Mouse (Mus musculus) embryonic facial prominence, embryonic 15.5 days (tissue): ENCODE data around the gene Hoxa13. TPM values are rescaled to one million over a fixed set of nuclear protein-coding genes. Genes with fewer than 3 reads are reported as not detected.

ENCODE experiments used
- ATAC-seq: fragments of 200-750 bp; cut with Nextera tagmentation; 2 replicates; pipeline ENCODE4 v1.8.0; 2017; ENCODE audit warnings: low read depth, moderate TSS enrichment; ENCODE audit not compliant: insufficient number of reproducible peaks, low FRiP score, low TSS enrichment
- H3K27ac ChIP-seq: fragments of 300-500 bp; sonication (generic); replicated peaks from 2 replicates; pipeline ENCODE4 v1.5.1; 2015; ENCODE audit warnings: mild to moderate bottlenecking, inconsistent platforms
- H3K27me3 ChIP-seq: fragments of 300-500 bp; sonication (generic); 2 replicates; pipeline ENCODE4 v1.6.1; 2015; ENCODE audit warnings: inconsistent platforms
- H3K36me3 ChIP-seq: fragments of 300-500 bp; sonication (generic); 2 replicates; pipeline ENCODE4 v1.6.1; 2015; ENCODE audit warnings: mild to moderate bottlenecking, inconsistent platforms
- H3K4me1 ChIP-seq: fragments of 300-500 bp; sonication (generic); 2 replicates; pipeline ENCODE4 v1.6.1; 2015; ENCODE audit warnings: inconsistent platforms
- H3K4me2 ChIP-seq: fragments of 300-500 bp; sonication (generic); replicated peaks from 2 replicates; pipeline ENCODE4 v1.6.1; 2015; ENCODE audit warnings: mild to moderate bottlenecking, inconsistent platforms
- H3K4me3 ChIP-seq: fragments of 300-500 bp; sonication (generic); replicated peaks from 2 replicates; pipeline ENCODE4 v1.5.1; 2015; ENCODE audit warnings: mild to moderate bottlenecking, inconsistent platforms
- H3K9ac ChIP-seq: fragments of 300-500 bp; sonication (generic); 2 replicates; pipeline ENCODE4 v1.6.1; 2015; ENCODE audit warnings: inconsistent platforms
- H3K9me3 ChIP-seq: fragments of 300-500 bp; sonication (generic); replicated peaks from 2 replicates; pipeline ENCODE4 v1.6.1; 2016; ENCODE audit warnings: inconsistent platforms
- WGBS: fragments of 180-500 bp; shearing (Covaris S2); methylation state at CpG from one replicate; pipeline ENCODE4 v1.1.7; 2015; 5-methylcytosine and 5-hydroxymethylcytosine counted together
- polyA plus RNA-seq: library from polyadenylated mRNA; unstranded; fragments of >200 nt; fragmentation: Nextera tagmentation; extraction: Ambion mirVana; gene quantifications from 2 replicates; pipeline ENCODE4 v1.2.1, GENCODE M21; 2015

Gene Hoxa13
- 0.08 TPM in 1 of 2 replicates, not detected in the other for polyA plus RNA-seq

GRCm38 (mm10) chr6:52260654-52261575 lies at the start of gene Hoxa13:
Gene Hoxa13, minus strand, starts transcription at chr6:52260880.
- peaks cover 94% of the 10 kb centered on the region for H3K27me3 ChIP-seq

DNA sequence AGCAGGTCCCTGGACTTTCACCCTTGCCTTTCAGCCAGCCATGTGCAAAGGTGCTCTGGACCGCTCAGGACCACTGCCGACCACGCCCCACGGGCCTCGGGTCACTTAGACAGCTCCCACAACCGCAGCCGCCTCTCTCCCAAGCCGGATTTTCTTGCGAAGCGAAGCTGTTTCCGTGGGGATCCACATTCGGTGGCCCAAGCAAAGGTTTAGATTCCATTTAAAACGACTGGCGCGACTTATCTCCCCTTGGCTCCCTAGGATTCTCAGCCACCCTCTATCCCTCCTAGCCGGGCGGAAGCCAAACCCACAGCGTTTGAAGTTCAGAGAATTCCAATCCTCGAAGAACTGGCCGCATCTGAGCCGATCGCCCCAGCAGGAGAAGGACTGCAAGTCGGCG lies 49.7 kb upstream of the Hoxa13 start:
- H3K4me2 ChIP-seq: no peak overlapping the region
- no peaks in the 10 kb centered on the region for H3K9me3 ChIP-seq
- no peak overlapping the region for H3K27ac ChIP-seq
- H3K4me1 ChIP-seq: peaks cover 32% of the 10 kb centered on the region
- WGBS: under 1% methylated on average over 24 of the region's 24 CpGs
- peaks cover 98% of the 10 kb centered on the region for H3K27me3 ChIP-seq
- H3K36me3 ChIP-seq: no peaks in the 10 kb centered on the region
- no peak overlapping the region for H3K4me3 ChIP-seq
- no peak for ATAC-seq
- H3K9ac ChIP-seq: no peak overlapping the region

More at GRCm38 (mm10) chr6:52260654-52261575, at the start of gene Hoxa13:
- Histone ChIP-seq H3K9me3 (no peaks in the 10 kb centered on the region), H3K9ac (no peak within 1 kb of the TSS), H3K36me3 (no peaks in the 10 kb centered on the region), H3K4me1 (peaks cover 15% of the 10 kb centered on the region), H3K4me3 (peak within 1 kb of the TSS; percentile 43), H3K27ac (no peak within 1 kb of the TSS), H3K4me2 (peak within 1 kb of the TSS; percentile 70)
- ATAC-seq: 0 out of 2 replicates have a peak, but pooled peaks have one; percentile 19
- WGBS: 2% methylated on average over 53 of the region's 72 CpGs

GRCm38 (mm10) chr6:52309766-52310165 lies 49.1 kb upstream of the Hoxa13 start:
- no peak overlapping the region for H3K4me3 ChIP-seq
- no peak overlapping the region for H3K4me2 ChIP-seq
- WGBS: 16% methylated on average over 10 of the region's 10 CpGs
- no peaks in the 10 kb centered on the region for H3K36me3 ChIP-seq
- peaks cover 96% of the 10 kb centered on the region for H3K27me3 ChIP-seq
- ATAC-seq: no peak
- no peak overlapping the region for H3K27ac ChIP-seq
- peaks cover 32% of the 10 kb centered on the region for H3K4me1 ChIP-seq
- H3K9me3 ChIP-seq: no peaks in the 10 kb centered on the region
- H3K9ac ChIP-seq: no peak overlapping the region

- peaks cover 16% of the 10 kb centered on the region for H3K4me1 ChIP-seq
- no peaks in the 10 kb centered on the region for H3K36me3 ChIP-seq
- 0 out of 2 replicates have a peak overlapping the region, but pooled peaks have one; percentile 12 for H3K9ac ChIP-seq
- peak; percentile 51 for ATAC-seq
- peak overlapping the region; percentile 47 for H3K4me3 ChIP-seq
- H3K4me2 ChIP-seq: peak overlapping the region; percentile 84
- WGBS: under 1% methylated on average over 30 of the region's 30 CpGs
- peaks cover 83% of the 10 kb centered on the region for H3K27me3 ChIP-seq
- no peak overlapping the region for H3K27ac ChIP-seq
- no peaks in the 10 kb centered on the region for H3K9me3 ChIP-seq
These were observed 45.3 kb upstream of the Hoxa13 start for GRCm38 (mm10) chr6:52305877-52306389.

DNA sequence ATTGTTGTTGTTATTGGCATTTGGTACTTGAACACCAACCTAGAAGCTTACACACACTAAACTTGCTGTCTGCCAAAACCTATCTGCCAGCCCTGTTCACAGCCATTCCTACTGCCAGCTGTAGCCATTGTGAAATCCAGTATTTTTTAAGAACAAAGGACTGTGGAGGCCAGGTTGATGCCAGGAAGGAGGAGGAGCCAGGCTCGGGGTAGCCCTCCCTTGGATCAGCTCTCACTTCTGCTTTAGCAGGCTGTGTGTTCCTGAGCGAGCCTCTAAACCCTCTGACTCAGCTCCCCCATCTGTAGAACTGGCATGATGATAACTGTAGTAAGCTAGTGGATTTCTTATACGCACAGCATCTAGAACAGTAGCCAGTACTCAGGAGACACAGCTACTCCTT lies 42.7 kb upstream of the Hoxa13 start:
- no peak overlapping the region for H3K9ac ChIP-seq
- no peak overlapping the region for H3K4me2 ChIP-seq
- H3K4me1 ChIP-seq: peaks cover 11% of the 10 kb centered on the region
- no peak for ATAC-seq
- WGBS: 58% methylated on average over 3 of the region's 3 CpGs
- no peaks in the 10 kb centered on the region for H3K36me3 ChIP-seq
- H3K4me3 ChIP-seq: no peak overlapping the region
- H3K27ac ChIP-seq: no peak overlapping the region
- peaks cover 78% of the 10 kb centered on the region for H3K27me3 ChIP-seq
- no peaks in the 10 kb centered on the region for H3K9me3 ChIP-seq

DNA sequence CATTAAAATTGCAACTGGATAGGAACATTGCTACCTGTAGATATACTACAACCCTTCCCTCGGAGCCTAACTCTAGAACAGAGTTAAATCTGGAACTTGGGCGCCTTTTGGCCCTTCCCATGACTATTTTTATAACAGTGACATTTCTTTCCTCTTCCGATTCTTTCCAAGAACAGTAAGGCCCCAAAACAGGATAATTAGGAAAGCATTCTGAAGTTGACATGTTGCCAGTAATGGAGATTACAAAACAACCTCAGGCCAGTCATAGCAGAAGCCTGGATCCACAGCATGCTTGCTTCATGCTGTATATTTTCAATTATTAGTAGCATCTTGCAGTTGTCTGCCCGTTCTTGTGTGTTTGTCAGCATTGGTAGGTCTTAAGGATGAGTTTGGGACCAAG lies 40.1 kb upstream of the Hoxa13 start:
- no peak overlapping the region for H3K27ac ChIP-seq
- H3K27me3 ChIP-seq: peaks cover 72% of the 10 kb centered on the region
- no peak overlapping the region for H3K9ac ChIP-seq
- no peak overlapping the region for H3K4me2 ChIP-seq
- H3K4me3 ChIP-seq: no peak overlapping the region
- peaks cover 3% of the 10 kb centered on the region; the same call in 1 of the 2 replicates for H3K4me1 ChIP-seq
- H3K36me3 ChIP-seq: no peaks in the 10 kb centered on the region
- no peaks in the 10 kb centered on the region for H3K9me3 ChIP-seq
- ATAC-seq: no peak
- WGBS: 56% methylated on average over 4 of the region's 4 CpGs

GRCm38 (mm10) chr6:52298511-52298910 lies 37.8 kb upstream of the Hoxa13 start:
- H3K9ac ChIP-seq: no peak overlapping the region
- no peak overlapping the region for H3K4me3 ChIP-seq
- H3K27me3 ChIP-seq: peaks cover 75% of the 10 kb centered on the region
- H3K4me1 ChIP-seq: no peaks in the 10 kb centered on the region
- no peak overlapping the region for H3K4me2 ChIP-seq
- 78% methylated on average over 4 of the region's 4 CpGs for WGBS
- no peak for ATAC-seq
- no peak overlapping the region for H3K27ac ChIP-seq
- H3K36me3 ChIP-seq: no peaks in the 10 kb centered on the region
- H3K9me3 ChIP-seq: no peaks in the 10 kb centered on the region

- Histone ChIP-seq H3K27ac (no peak overlapping the region), H3K4me1 (peaks cover 11% of the 10 kb centered on the region), H3K4me3 (no peak overlapping the region), H3K27me3 (peaks cover 82% of the 10 kb centered on the region), H3K4me2 (no peak overlapping the region), H3K9ac (no peak overlapping the region), H3K9me3 (no peaks in the 10 kb centered on the region), H3K36me3 (no peaks in the 10 kb centered on the region)
- no peak for ATAC-seq
- 72% methylated on average over 6 of the region's 6 CpGs for WGBS
These were observed 33.9 kb upstream of the Hoxa13 start for GRCm38 (mm10) chr6:52294616-52295015.

- H3K36me3 ChIP-seq: no peaks in the 10 kb centered on the region
- H3K9me3 ChIP-seq: no peaks in the 10 kb centered on the region
- no peak overlapping the region for H3K4me3 ChIP-seq
- H3K4me2 ChIP-seq: no peak overlapping the region
- WGBS: 55% methylated on average over 7 of the region's 7 CpGs
- no peak for ATAC-seq
- H3K27ac ChIP-seq: no peak overlapping the region
- peaks cover 83% of the 10 kb centered on the region for H3K27me3 ChIP-seq
- no peak overlapping the region for H3K9ac ChIP-seq
- peaks cover 11% of the 10 kb centered on the region for H3K4me1 ChIP-seq
These were observed 31.6 kb upstream of the Hoxa13 start for GRCm38 (mm10) chr6:52292328-52292727.

GRCm38 (mm10) chr6:52291021-52291860 lies 30.6 kb upstream of the Hoxa13 start:
- 2% methylated on average over 45 of the region's 45 CpGs for WGBS
- Histone ChIP-seq H3K9me3 (no peaks in the 10 kb centered on the region), H3K27ac (no peak overlapping the region), H3K9ac (no peak overlapping the region), H3K27me3 (peaks cover 74% of the 10 kb centered on the region), H3K36me3 (no peaks in the 10 kb centered on the region), H3K4me2 (peak overlapping the region; percentile 53), H3K4me3 (peak overlapping the region; percentile 33), H3K4me1 (peaks cover 11% of the 10 kb centered on the region)
- ATAC-seq: no peak

GRCm38 (mm10) chr6:52290186-52290585 lies 29.5 kb upstream of the Hoxa13 start:
- H3K27ac ChIP-seq: no peak overlapping the region
- peaks cover 71% of the 10 kb centered on the region for H3K27me3 ChIP-seq
- H3K4me3 ChIP-seq: no peak overlapping the region
- peaks cover 11% of the 10 kb centered on the region for H3K4me1 ChIP-seq
- H3K9ac ChIP-seq: no peak overlapping the region
- H3K36me3 ChIP-seq: no peaks in the 10 kb centered on the region
- H3K9me3 ChIP-seq: no peaks in the 10 kb centered on the region
- 9% methylated on average over 12 of the region's 12 CpGs for WGBS
- no peak for ATAC-seq
- no peak overlapping the region for H3K4me2 ChIP-seq
